Mouse (Mus musculus): Measurements from ENCODE around the gene Ifit1bl1. TPM values are rescaled to one million over a fixed set of nuclear protein-coding genes. Genes with fewer than 3 reads are reported as not detected.
A peak's percentile ranks its signal among the peaks of the same experiment; 100 is the strongest.
"Not testable (repeated sequence)": the region's sequence is repeated elsewhere in the genome, so short reads cannot be mapped to it uniquely, and the experiment has no call there.

Ifit1bl1 gene
- total RNA-seq, 2 experiments from 2014 or later: 0.46 TPM; not detected in 1

- ATAC-seq (replicated peaks; ENCODE audit: poor library complexity, severe bottlenecking): no peak
These were observed 8.3 kb downstream of the Ifit1bl1 start for GRCm38 (mm10) chr19:34593456-34593855.

GRCm38 (mm10) chr19:34588959-34589358 lies 12.8 kb downstream of the Ifit1bl1 start:
- ATAC-seq (replicated peaks; ENCODE audit: poor library complexity, severe bottlenecking): no peak

- not testable (repeated sequence) for ATAC-seq (replicated peaks; ENCODE audit: poor library complexity, severe bottlenecking)
These were observed 13.7 kb downstream of the Ifit1bl1 start for GRCm38 (mm10) chr19:34587898-34588692.

GRCm38 (mm10) chr19:34585740-34586458 lies 15.9 kb downstream of the Ifit1bl1 start:
- ATAC-seq (replicated peaks; ENCODE audit: poor library complexity, severe bottlenecking): not testable (repeated sequence)

- ATAC-seq (replicated peaks; ENCODE audit: poor library complexity, severe bottlenecking): peak; percentile 82
These were observed 18.5 kb downstream of the Ifit1bl1 start, which contains the start of gene Ifit3 for GRCm38 (mm10) chr19:34583126-34583766. Gene Ifit3, plus strand, starts transcription at chr19:34583531.

- ATAC-seq (replicated peaks; ENCODE audit: poor library complexity, severe bottlenecking): peak; percentile 12; the same call in 1 of the 2 replicates
These were observed 19.1 kb downstream of the Ifit1bl1 start for GRCm38 (mm10) chr19:34582696-34583095.

- no peak for ATAC-seq (replicated peaks; ENCODE audit: poor library complexity, severe bottlenecking)
These were observed 24.6 kb downstream of the Ifit1bl1 start for GRCm38 (mm10) chr19:34577121-34577520.

- no peak for ATAC-seq (replicated peaks; ENCODE audit: poor library complexity, severe bottlenecking)
These were observed 28.1 kb downstream of the Ifit1bl1 start for GRCm38 (mm10) chr19:34573650-34574049.

- no peak for ATAC-seq (replicated peaks; ENCODE audit: poor library complexity, severe bottlenecking)
These were observed 30.7 kb downstream of the Ifit1bl1 start for GRCm38 (mm10) chr19:34571080-34571479.

GRCm38 (mm10) chr19:34569896-34570476 lies 31.8 kb downstream of the Ifit1bl1 start:
- no peak for ATAC-seq (replicated peaks; ENCODE audit: poor library complexity, severe bottlenecking)

- ATAC-seq (replicated peaks; ENCODE audit: poor library complexity, severe bottlenecking): no peak
These were observed 32.5 kb downstream of the Ifit1bl1 start for GRCm38 (mm10) chr19:34568988-34569895.

GRCm38 (mm10) chr19:34566178-34566784 lies 35.5 kb downstream of the Ifit1bl1 start:
- no peak for ATAC-seq (replicated peaks; ENCODE audit: poor library complexity, severe bottlenecking)

- ATAC-seq (replicated peaks; ENCODE audit: poor library complexity, severe bottlenecking): no peak
These were observed 39.2 kb downstream of the Ifit1bl1 start for GRCm38 (mm10) chr19:34562556-34562955.

GRCm38 (mm10) chr19:34556621-34557020 lies 45.1 kb downstream of the Ifit1bl1 start:
- no peak for ATAC-seq (replicated peaks; ENCODE audit: poor library complexity, severe bottlenecking)

- ATAC-seq (replicated peaks; ENCODE audit: poor library complexity, severe bottlenecking): no peak
These were observed 47.7 kb downstream of the Ifit1bl1 start for GRCm38 (mm10) chr19:34554061-34554460.

- no peak for ATAC-seq (replicated peaks; ENCODE audit: poor library complexity, severe bottlenecking)
These were observed 48.2 kb downstream of the Ifit1bl1 start for GRCm38 (mm10) chr19:34553522-34553921.

- ATAC-seq (replicated peaks; ENCODE audit: poor library complexity, severe bottlenecking): no peak
These were observed 48.7 kb downstream of the Ifit1bl1 start for GRCm38 (mm10) chr19:34553021-34553420.

- ATAC-seq (replicated peaks; ENCODE audit: poor library complexity, severe bottlenecking): no peak
These were observed 49.8 kb downstream of the Ifit1bl1 start for GRCm38 (mm10) chr19:34551981-34552380.

Data from granulocyte monocyte progenitor cell, adult 5-6 weeks (primary cell).